Mouse (Mus musculus) heart, postnatal 0 days (tissue): ENCODE data around the gene Asb1. TPM values are rescaled to one million over a fixed set of nuclear protein-coding genes. Genes with fewer than 3 reads are reported as not detected.

Experiments used
- ATAC-seq: fragments of 200-750 bp; cut with Nextera tagmentation; 2 replicates; pipeline ENCODE4 v1.8.0; 2017; ENCODE audit warnings: low read depth, moderate number of reproducible peaks, moderate library complexity; ENCODE audit not compliant: insufficient read depth
- DNase-seq: peaks from one replicate; pipeline ENCODE4 v3.0.0-alpha.2; 2016; ENCODE audit warnings: low spot score
- H3K27ac ChIP-seq: fragments of 300-500 bp; sonication (generic); 2 replicates; pipeline ENCODE4 v1.5.1; 2014; ENCODE audit warnings: low read depth, mild to moderate bottlenecking
- H3K27me3 ChIP-seq: fragments of 300-500 bp; sonication (generic); 2 replicates; pipeline ENCODE4 v1.6.1; 2014; ENCODE audit warnings: low read length, mixed read lengths; ENCODE audit not compliant: control insufficient read depth, insufficient read depth
- H3K36me3 ChIP-seq: fragments of 300-500 bp; sonication (generic); replicated peaks from 2 replicates; pipeline ENCODE4 v1.6.1; 2014; ENCODE audit warnings: low read length, mixed read lengths; ENCODE audit not compliant: control insufficient read depth, insufficient read depth
- H3K4me1 ChIP-seq: fragments of 300-500 bp; sonication (generic); 2 replicates; pipeline ENCODE4 v1.6.1; 2014; ENCODE audit warnings: antibody characterized with exemption; ENCODE audit not compliant: control insufficient read depth, insufficient read depth
- H3K4me2 ChIP-seq: fragments of 300-500 bp; sonication (generic); 2 replicates; pipeline ENCODE4 v1.6.1; 2014; ENCODE audit warnings: low read depth, mild to moderate bottlenecking, low read length, moderate library complexity
- H3K4me3 ChIP-seq: fragments of 300-500 bp; sonication (generic); 2 replicates; pipeline ENCODE4 v1.5.1; 2014; ENCODE audit warnings: low read depth, low read length
- H3K9ac ChIP-seq: fragments of 300-500 bp; sonication (generic); replicated peaks from 2 replicates; pipeline ENCODE4 v1.6.1; 2014; ENCODE audit warnings: low read depth, low read length, mixed read lengths
- H3K9me3 ChIP-seq: fragments of 300-500 bp; sonication (generic); replicated peaks from 2 replicates; pipeline ENCODE4 v1.6.1; 2016; ENCODE audit warnings: low read length; ENCODE audit not compliant: control insufficient read depth
- CTCF ChIP-seq: IDR thresholded peaks from 2 replicates; pipeline ENCODE4 v1.5.1; 2016; ENCODE audit warnings: antibody characterized with exemption, control low read depth, low read depth
- EP300 ChIP-seq: IDR thresholded peaks from 2 replicates; pipeline ENCODE4 v1.6.1; 2016; ENCODE audit warnings: antibody characterized with exemption, low read depth
- WGBS: fragments of 180-500 bp; shearing (Covaris S2); extraction: QIAGEN DNeasy Blood & Tissue Kit; methylation state at CpG from one replicate; pipeline ENCODE4 v1.1.7; 2014; 5-methylcytosine and 5-hydroxymethylcytosine counted together
- polyA plus RNA-seq: library from polyadenylated mRNA; unstranded; fragments of >200 nt; fragmentation: Nextera tagmentation; extraction: Ambion mirVana; gene quantifications from 2 replicates; pipeline ENCODE4 v1.2.1, GENCODE M21; 2015
- total RNA-seq: library from RNA; depleted of rRNA; stranded (reverse); fragments of >200 nt; gene quantifications from 2 replicates; pipeline ENCODE4 v1.2.3, GENCODE M21; 2014; ENCODE audit warnings: low replicate concordance

Asb1 gene
- total and polyA plus RNA-seq, 2 experiments from 2014 or later = 4.6 to 19.0 TPM

DNA sequence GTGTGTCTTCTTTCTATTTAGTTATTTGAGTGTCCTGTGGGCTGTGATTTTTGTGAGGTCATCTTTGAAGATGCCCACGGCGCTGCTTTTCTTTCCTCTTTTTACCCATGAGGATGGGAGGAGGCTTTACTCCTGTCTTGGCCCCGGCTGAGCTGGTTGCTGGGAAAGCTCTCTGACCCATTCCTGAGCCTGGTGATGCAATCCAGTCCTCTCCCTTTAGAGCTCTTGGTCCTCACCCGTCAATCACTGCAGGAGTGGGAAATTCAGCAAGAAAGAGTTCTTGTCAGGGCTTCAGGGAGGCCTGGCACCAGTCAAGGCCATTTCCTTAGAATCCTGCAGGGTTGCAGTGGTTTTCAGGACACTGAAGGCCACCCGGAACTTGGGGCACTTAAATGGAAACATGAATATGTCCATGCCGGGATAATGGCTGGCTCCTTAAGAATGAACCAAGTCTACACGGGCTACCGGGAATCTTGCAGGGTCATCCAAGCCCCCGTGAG lies 55.2 kb downstream of the Asb1 start:
- H3K4me3 ChIP-seq = no peak overlapping the region
- ATAC-seq = no peak
- DNase-seq = no peak
- H3K27ac ChIP-seq = no peak overlapping the region
- no peak overlapping the region for H3K9ac ChIP-seq
- H3K4me1 ChIP-seq = no peaks in the 10 kb centered on the region
- H3K27me3 ChIP-seq = no peaks in the 10 kb centered on the region
- 84% methylated on average over 9 of the region's 9 CpGs for WGBS
- no peaks in the 10 kb centered on the region for H3K36me3 ChIP-seq
- no peak overlapping the region for H3K4me2 ChIP-seq
- no peaks in the 10 kb centered on the region for H3K9me3 ChIP-seq
- TF ChIP-seq CTCF (no peak), EP300 (no peak)

DNA sequence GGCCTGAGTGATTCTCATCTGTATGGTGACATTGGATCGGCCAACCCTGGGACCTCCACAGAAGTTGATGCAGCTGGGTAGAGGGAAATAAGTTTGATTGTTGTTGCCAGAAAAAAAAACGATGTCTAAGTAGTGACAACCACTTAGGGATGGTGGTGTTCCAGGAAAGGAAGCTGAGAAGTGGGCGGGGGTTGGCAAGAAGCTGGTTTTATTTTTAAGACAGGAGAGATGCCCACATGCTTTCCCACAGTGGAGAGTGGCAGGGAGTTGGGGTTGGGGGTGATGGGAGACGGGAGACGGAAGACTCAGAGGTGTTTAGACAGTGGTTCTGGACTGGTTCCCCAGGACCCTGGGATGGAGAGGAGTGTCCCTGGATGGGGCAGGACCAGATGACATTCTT lies 57.3 kb downstream of the Asb1 start:
- H3K9me3 ChIP-seq = no peaks in the 10 kb centered on the region
- no peak overlapping the region for H3K9ac ChIP-seq
- TF ChIP-seq EP300 (no peak), CTCF (no peak)
- no peaks in the 10 kb centered on the region for H3K4me1 ChIP-seq
- DNase-seq (no peak), ATAC-seq (no peak)
- WGBS = 75% methylated on average over 5 of the region's 5 CpGs
- no peak overlapping the region for H3K4me2 ChIP-seq
- H3K36me3 ChIP-seq = no peaks in the 10 kb centered on the region
- H3K4me3 ChIP-seq = no peak overlapping the region
- H3K27me3 ChIP-seq = no peaks in the 10 kb centered on the region
- H3K27ac ChIP-seq = no peak overlapping the region

DNA sequence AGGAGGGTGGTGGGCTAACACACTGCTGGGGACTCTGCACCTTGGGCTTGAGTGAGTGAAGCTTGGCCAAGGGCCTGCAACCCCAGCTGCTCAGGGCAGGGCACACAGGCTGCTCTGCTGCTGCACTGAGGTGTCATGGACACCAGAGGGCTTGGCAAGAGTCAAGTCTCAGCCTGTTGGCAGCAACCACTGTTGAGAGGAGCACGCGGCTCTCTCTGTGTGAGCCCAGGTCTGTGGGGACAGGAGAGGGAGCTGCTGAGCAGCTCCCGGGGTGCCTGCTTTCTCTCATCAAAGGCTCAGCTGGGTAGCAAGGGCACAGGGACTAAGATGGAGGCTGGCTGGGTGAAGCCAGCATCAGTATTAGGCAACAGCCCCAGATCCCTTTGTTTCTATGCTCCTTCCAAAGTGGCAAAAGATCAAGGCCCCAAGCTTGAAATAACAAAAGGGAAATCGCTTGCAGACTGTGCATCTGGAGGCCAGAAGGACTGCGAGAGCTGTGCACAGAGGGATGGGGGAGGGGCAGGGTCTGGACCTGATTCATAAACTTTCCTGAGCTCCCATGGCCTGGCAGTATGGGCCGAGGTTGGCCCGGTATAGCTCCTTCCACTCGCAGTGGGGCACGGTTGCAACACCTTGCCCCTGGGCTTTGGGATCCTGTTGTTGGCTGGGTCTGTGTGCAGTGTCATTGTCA lies 60.5 kb downstream of the Asb1 start:
- WGBS = 37% methylated on average over 9 of the region's 9 CpGs
- no peak overlapping the region for H3K4me2 ChIP-seq
- H3K4me3 ChIP-seq = no peak overlapping the region
- no peak overlapping the region for H3K9ac ChIP-seq
- no peaks in the 10 kb centered on the region for H3K27me3 ChIP-seq
- TF ChIP-seq CTCF (peak; percentile 70), EP300 (no peak)
- no peaks in the 10 kb centered on the region for H3K9me3 ChIP-seq
- H3K4me1 ChIP-seq = no peaks in the 10 kb centered on the region
- DNase-seq = peak; percentile 75
- H3K27ac ChIP-seq = no peak overlapping the region; the same call in 1 of the 2 replicates
- peak; percentile 90 for ATAC-seq
- no peaks in the 10 kb centered on the region for H3K36me3 ChIP-seq

DNA sequence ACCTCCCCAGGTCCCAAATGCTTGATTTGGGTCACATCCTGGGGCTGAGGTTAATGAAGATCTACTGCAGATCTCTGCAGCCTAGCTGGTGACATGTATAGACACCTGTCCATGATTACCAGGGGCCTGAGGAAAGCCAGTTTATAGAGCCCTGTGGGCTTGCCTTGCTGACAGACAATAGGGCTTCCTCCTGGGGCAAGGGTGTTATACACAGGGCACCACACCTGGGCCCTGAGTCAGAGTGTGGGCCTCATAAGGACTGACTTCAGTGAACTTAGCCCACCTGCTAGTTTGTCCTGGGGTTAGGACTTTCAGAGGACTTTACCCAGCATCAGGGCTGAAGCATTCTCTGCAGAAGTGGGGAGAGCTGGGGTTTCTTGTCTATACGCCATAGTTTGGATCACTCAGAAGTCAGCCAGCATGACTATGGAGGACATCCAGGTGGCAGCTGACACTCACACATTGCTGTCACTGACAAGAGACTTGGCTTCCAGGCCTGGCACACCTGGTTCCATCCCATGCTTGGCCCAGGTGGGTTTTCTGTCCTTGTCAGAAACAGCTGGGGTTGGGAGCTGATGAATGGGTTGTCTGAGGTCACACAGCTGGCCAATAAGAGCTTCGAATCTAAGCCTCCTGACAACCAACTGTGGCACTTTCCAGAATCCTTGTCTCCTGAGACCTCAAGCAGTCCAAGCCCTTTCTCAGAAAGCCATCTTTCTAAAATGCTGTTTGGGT lies 61.2 kb downstream of the Asb1 start:
- H3K4me1 ChIP-seq = no peaks in the 10 kb centered on the region
- H3K9me3 ChIP-seq = no peaks in the 10 kb centered on the region
- no peak overlapping the region; the same call in 1 of the 2 replicates for H3K27ac ChIP-seq
- no peak overlapping the region for H3K9ac ChIP-seq
- H3K36me3 ChIP-seq = no peaks in the 10 kb centered on the region
- DNase-seq = no peak
- H3K4me3 ChIP-seq = no peak overlapping the region
- WGBS = 73% methylated on average over 2 of the region's 2 CpGs
- no peaks in the 10 kb centered on the region for H3K27me3 ChIP-seq
- H3K4me2 ChIP-seq = no peak overlapping the region
- no peak for ATAC-seq
- TF ChIP-seq EP300 (no peak), CTCF (no peak)

GRCm38 (mm10) chr1:91605632-91606031 lies 65.3 kb downstream of the Asb1 start:
- Histone ChIP-seq H3K36me3 (no peaks in the 10 kb centered on the region), H3K9ac (no peak overlapping the region), H3K27me3 (no peaks in the 10 kb centered on the region), H3K9me3 (no peaks in the 10 kb centered on the region), H3K4me2 (no peak overlapping the region), H3K4me3 (no peak overlapping the region), H3K4me1 (no peaks in the 10 kb centered on the region), H3K27ac (no peak overlapping the region)
- ATAC-seq (no peak), DNase-seq (no peak)
- 67% methylated on average over 14 of the region's 14 CpGs for WGBS
- no peak for TF ChIP-seq CTCF
- TF ChIP-seq EP300 = no peak
